Mouse (Mus musculus): ENCODE data around the gene Npr2.

DNA sequence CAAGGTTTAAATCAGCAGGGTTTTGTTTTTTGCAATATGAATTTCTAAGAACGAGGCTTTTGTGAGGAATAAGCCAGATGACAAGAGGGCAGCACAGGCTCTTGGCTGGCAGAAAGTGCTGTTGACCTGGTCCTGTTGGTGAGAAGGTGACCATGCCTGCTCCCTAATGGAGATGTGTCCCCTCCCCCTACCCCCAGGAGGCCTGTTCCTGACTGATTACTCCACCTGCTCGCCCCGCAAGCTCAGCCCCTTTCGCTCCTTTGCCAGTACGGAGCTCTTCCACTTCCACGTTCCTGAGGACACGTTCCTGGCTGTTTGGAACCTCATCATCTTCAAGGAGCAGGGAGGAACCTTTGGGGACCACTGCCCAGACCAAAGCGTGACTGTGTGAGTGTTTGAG lies 42.0 kb downstream of the Npr2 start:
- no peak for TF ChIP-seq CTCF (IDR thresholded peaks at IDR 0.05; ENCODE audit: low read depth, low read length)
- no peak for TF ChIP-seq POLR2A (IDR thresholded peaks at IDR 0.05; ENCODE audit: borderline replicate concordance, low read depth, low read length)

Data from bone marrow macrophage, adult 2 months (primary cell).